Mouse (Mus musculus) liver, adult 2 months (tissue): ENCODE measurements around the gene Rara.

Source experiments
- CTCF ChIP-seq: fragments of 200-500 bp; IDR thresholded peaks from 2 replicates; pipeline ENCODE4 v1.5.1; 2011; ENCODE audit warnings: low read depth, low read length, control low read depth
- POLR2A ChIP-seq: fragments of 200-500 bp; IDR thresholded peaks from 2 replicates; pipeline ENCODE4 v1.6.1; 2011; ENCODE audit warnings: low read length, control low read depth; ENCODE audit not compliant: insufficient read depth; ENCODE audit errors: extremely low read depth

DNA sequence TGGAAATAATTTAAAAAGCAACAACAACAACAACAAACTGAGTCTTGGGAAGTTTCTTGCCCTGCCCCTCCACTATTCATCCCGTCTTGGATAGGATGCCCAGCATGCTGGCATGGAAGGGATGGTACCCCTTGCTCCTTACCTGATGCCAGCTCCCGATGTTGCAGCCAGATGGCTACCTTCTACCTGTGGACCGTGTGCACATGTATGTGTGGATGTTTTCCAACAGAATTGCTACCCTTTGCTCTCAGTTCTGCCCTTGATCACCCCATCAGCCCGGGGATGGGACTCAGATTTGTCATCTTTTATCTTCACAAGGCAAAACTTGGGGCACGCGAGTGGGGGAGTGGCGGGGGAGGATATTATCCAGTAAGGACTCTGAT is 11.1 kb downstream of the Rara start:
- TF ChIP-seq CTCF (no peak), POLR2A (no peak)
